Mouse (Mus musculus) CH12.LX (cell line): ENCODE data around the gene Wdr4. TPM values are rescaled to one million over a fixed set of nuclear protein-coding genes. Genes with fewer than 3 reads are reported as not detected.

Experiments
- DNase-seq: peaks from one replicate; pipeline ENCODE4 v3.0.0-alpha.2; 2013; ENCODE audit errors: extremely low read depth
- H3K27ac ChIP-seq: 2 replicates; pipeline ENCODE4 v1.5.1; 2012; ENCODE audit warnings: low read depth, mild to moderate bottlenecking, control low read depth, moderate library complexity; ENCODE audit not compliant: insufficient read depth
- H3K27me3 ChIP-seq: replicated peaks from 2 replicates; pipeline ENCODE3; 2012; ENCODE audit warnings: inconsistent platforms
- H3K36me3 ChIP-seq, 2 experiments: replicated peaks in 1 of 2; 2 replicates each; pipeline versions ENCODE3 to v1.6.1; 2012; ENCODE audit warnings: inconsistent platforms in 1 of 2, low read length in 1 of 2, mild to moderate bottlenecking in 1 of 2, mixed read lengths in 1 of 2, moderate library complexity in 1 of 2; ENCODE audit not compliant: control insufficient read depth in 1 of 2, insufficient read depth in 1 of 2
- H3K4me1 ChIP-seq, 2 experiments: 2 replicates each; pipeline ENCODE4 v1.6.1; 2012; ENCODE audit warnings: inconsistent platforms in 1 of 2, moderate library complexity in 1 of 2; ENCODE audit not compliant: insufficient read depth in 2 of 2, control insufficient read depth in 1 of 2
- H3K4me2 ChIP-seq: 2 replicates; pipeline ENCODE4 v1.6.1; 2012; ENCODE audit warnings: low read depth, mild to moderate bottlenecking, control low read depth; ENCODE audit not compliant: poor library complexity, insufficient read depth, severe bottlenecking
- H3K4me3 ChIP-seq, 3 experiments: fragments of 150-350 bp in 1 of 3; sonication (generic) in 1 of 3; replicated peaks in 1 of 3; 2 replicates each; pipeline versions ENCODE3 to v1.5.1; 2011 to 2012; ENCODE audit warnings: low read depth in 2 of 3, low read length in 2 of 3, mild to moderate bottlenecking in 2 of 3, moderate library complexity in 2 of 3, control low read depth in 1 of 3, improper control_type of control experiment in 1 of 3, inconsistent platforms in 1 of 3, mixed read lengths in 1 of 3; ENCODE audit not compliant: poor library complexity in 1 of 3
- H3K79me2 ChIP-seq: replicated peaks from 2 replicates; pipeline ENCODE4 v1.6.1; 2012; ENCODE audit warnings: mild to moderate bottlenecking, moderate library complexity; ENCODE audit not compliant: control insufficient read depth, poor library complexity, insufficient read depth, severe bottlenecking; ENCODE audit errors: extremely low read depth
- H3K9ac ChIP-seq: 2 replicates; pipeline ENCODE4 v1.6.1; 2012; ENCODE audit warnings: low read depth, mild to moderate bottlenecking, control low read depth, moderate library complexity; ENCODE audit not compliant: insufficient read depth
- H3K9me3 ChIP-seq: replicated peaks from 2 replicates; pipeline ENCODE3; 2012; ENCODE audit warnings: low read length, inconsistent platforms, mixed read lengths
- CHD2 ChIP-seq: IDR thresholded peaks from 2 replicates; pipeline ENCODE4 v1.6.1; 2011; ENCODE audit warnings: low read length, improper control_type of control experiment
- E2F4 ChIP-seq: IDR thresholded peaks from 2 replicates; pipeline ENCODE4 v1.6.1; 2011; ENCODE audit warnings: low read depth, low read length, improper control_type of control experiment; ENCODE audit not compliant: insufficient replicate concordance
- ELF1 ChIP-seq: IDR thresholded peaks from 2 replicates; pipeline ENCODE4 v1.6.1; 2014; ENCODE audit warnings: low read depth, mild to moderate bottlenecking, inconsistent platforms, low read length, improper control_type of control experiment
- ETS1 ChIP-seq: conservative IDR thresholded peaks from 2 replicates; pipeline ENCODE4 v1.6.1; 2012; ENCODE audit warnings: low read depth, mild to moderate bottlenecking, inconsistent platforms, low read length, improper control_type of control experiment, moderate library complexity
- GABPA ChIP-seq: IDR thresholded peaks from 2 replicates; pipeline ENCODE4 v1.6.1; 2012; ENCODE audit warnings: low read depth, low read length, improper control_type of control experiment, inconsistent platforms; ENCODE audit not compliant: insufficient replicate concordance
- KAT2A ChIP-seq: IDR thresholded peaks from 2 replicates; pipeline ENCODE4 v1.6.1; 2012; ENCODE audit warnings: low read length, improper control_type of control experiment, inconsistent platforms; ENCODE audit not compliant: insufficient replicate concordance
- MAFK ChIP-seq: IDR thresholded peaks from 2 replicates; pipeline ENCODE4 v1.6.1; 2011; ENCODE audit warnings: low read length, improper control_type of control experiment; ENCODE audit not compliant: insufficient replicate concordance
- MXI1 ChIP-seq: IDR thresholded peaks from 2 replicates; pipeline ENCODE4 v1.6.1; 2011; ENCODE audit warnings: mild to moderate bottlenecking, low read depth, low read length, improper control_type of control experiment
- NELFE ChIP-seq: IDR thresholded peaks from 2 replicates; pipeline ENCODE4 v1.6.1; 2011; ENCODE audit warnings: low read depth, low read length, improper control_type of control experiment
- POLR2A ChIP-seq: IDR thresholded peaks from 2 replicates; pipeline ENCODE4 v1.6.1; 2011; ENCODE audit warnings: low read depth, mild to moderate bottlenecking, improper control_type of control experiment, low read length
- POLR2AphosphoS2 ChIP-seq: IDR thresholded peaks from 2 replicates; pipeline ENCODE4 v1.6.1; 2011; ENCODE audit warnings: low read depth, low read length, improper control_type of control experiment
- RCOR1 ChIP-seq: conservative IDR thresholded peaks from 2 replicates; pipeline ENCODE4 v1.6.1; 2012; ENCODE audit warnings: low read depth, mild to moderate bottlenecking, inconsistent platforms, low read length, improper control_type of control experiment
- SIN3A ChIP-seq: IDR thresholded peaks from 2 replicates; pipeline ENCODE4 v1.6.1; 2012; ENCODE audit warnings: low read length, improper control_type of control experiment, inconsistent platforms
- TCF12 ChIP-seq: IDR thresholded peaks from 2 replicates; pipeline ENCODE4 v1.6.1; 2014; ENCODE audit warnings: low read depth, mild to moderate bottlenecking, inconsistent platforms, low read length, improper control_type of control experiment
- USF1 ChIP-seq: IDR thresholded peaks from 2 replicates; pipeline ENCODE4 v1.6.1; 2014; ENCODE audit warnings: low read depth, mild to moderate bottlenecking, inconsistent platforms, low read length, improper control_type of control experiment
- USF2 ChIP-seq: conservative IDR thresholded peaks from 2 replicates; pipeline ENCODE4 v1.6.1; 2011; ENCODE audit warnings: low read depth, low read length, improper control_type of control experiment
- ZC3H11A ChIP-seq: IDR thresholded peaks from 2 replicates; pipeline ENCODE4 v1.6.1; 2012; ENCODE audit warnings: low read depth, mild to moderate bottlenecking, inconsistent platforms, low read length, improper control_type of control experiment
- ZKSCAN1 ChIP-seq: IDR thresholded peaks from 2 replicates; pipeline ENCODE4 v1.6.1; 2012; ENCODE audit warnings: low read depth, inconsistent platforms, low read length, improper control_type of control experiment, borderline replicate concordance
- ZNF384 ChIP-seq: IDR thresholded peaks from 2 replicates; pipeline ENCODE4 v1.6.1; 2012; ENCODE audit warnings: low read depth, low read length, improper control_type of control experiment, inconsistent platforms
- dilution Hi-C: fragments of 300-500 bp; cut with MboI; formaldehyde crosslinking; loops from 2 replicates; pipeline ENCODE4 v1.14.3; 2020; ENCODE audit warnings: low sequenced_read_pairs; ENCODE audit not compliant: extremely low pct_unique_long_range_greater_than_20kb, extremely low pct_ligation_motif_present
- in situ Hi-C: fragments of 300-500 bp; cut with MboI; formaldehyde crosslinking; loops from 3 replicates; pipeline ENCODE4 v1.14.3; 2019; ENCODE audit warnings: low sequenced_read_pairs, low pct_ligation_motif_present, low pct_unique_long_range_greater_than_20kb, mixed read lengths
- polyA plus RNA-seq: library from polyadenylated mRNA; unstranded; fragments of >175 nt; gene quantifications from 2 replicates; pipeline ENCODE4 v1.2.1, GENCODE M21; 2012; ENCODE audit warnings: low read depth; ENCODE audit not compliant: insufficient read length
- total RNA-seq, 2 experiments: library from RNA; depleted of rRNA; stranded (reverse); fragments of 300-350 nt in 1 of 2; fragments of >200 nt in 1 of 2; gene quantifications; 2 replicates each; pipeline ENCODE4 v1.2.3; 2012 to 2014

Gene Wdr4
- total and polyA plus RNA-seq, 3 experiments = 48.3 to 56.2 (median 51.4) TPM

DNA sequence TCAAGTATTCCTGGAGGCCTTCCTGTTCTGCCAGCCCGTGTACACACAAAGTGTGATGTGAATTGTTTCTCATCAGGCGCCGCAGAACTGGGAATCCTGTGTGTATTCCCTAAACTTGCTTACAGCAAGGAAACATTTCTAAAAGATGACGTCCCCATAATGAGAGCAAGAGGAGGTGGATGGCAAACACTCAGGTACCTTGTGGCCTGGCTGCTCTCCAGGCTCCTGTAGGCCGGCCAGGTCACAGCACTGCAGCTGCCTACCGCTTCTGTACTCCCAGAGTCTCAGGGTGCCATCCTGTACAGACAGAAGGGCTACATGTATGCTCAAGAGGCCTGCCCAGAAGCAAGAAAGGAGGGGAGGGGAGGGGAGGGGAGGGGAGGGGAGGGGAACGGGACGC lies 19.4 kb downstream of the Wdr4 start:
- TF ChIP-seq KAT2A = no peak
- no peak for TF ChIP-seq MXI1
- TF ChIP-seq TCF12 = no peak
- no peak for TF ChIP-seq ETS1
- TF ChIP-seq MAFK = no peak
- TF ChIP-seq SIN3A = no peak
- no peak for TF ChIP-seq ZC3H11A
- no peak for TF ChIP-seq USF2
- TF ChIP-seq, all 38 proteins: peak for 0
- dilution Hi-C loops = no loop called here
- Histone ChIP-seq H3K4me2 (no peak overlapping the region), H3K4me3 (no peak overlapping the region), H3K4me1 (no peaks in the 10 kb centered on the region), H3K9me3 (no peaks in the 10 kb centered on the region), H3K9ac (no peak overlapping the region), H3K27me3 (no peaks in the 10 kb centered on the region), H3K79me2 (no peaks in the 10 kb centered on the region), H3K36me3 (peaks cover 94 to 99% of the 10 kb centered on the region in 2 experiments), H3K27ac (no peak overlapping the region)
- no peak for DNase-seq
- in situ Hi-C loops = no loop called here

- H3K27ac ChIP-seq = no peak overlapping the region
- in situ Hi-C loops = loop anchor here (25.0 kb wide), 1 partner anchor 487 kb away; no protein-coding TSS in a partner anchor
- no peaks in the 10 kb centered on the region for H3K27me3 ChIP-seq
- H3K4me3 ChIP-seq = no peak overlapping the region
- H3K4me2 ChIP-seq = no peak overlapping the region
- dilution Hi-C loops = no loop called here
- TF ChIP-seq USF2 (no peak), ZKSCAN1 (no peak), KAT2A (no peak), USF1 (no peak), ZNF384 (no peak), POLR2A (no peak), MXI1 (no peak), CHD2 (no peak), POLR2AphosphoS2 (no peak), NELFE (no peak), RCOR1 (no peak), GABPA (no peak), E2F4 (no peak), ELF1 (no peak)
- no peaks in the 10 kb centered on the region for H3K4me1 ChIP-seq
- no peak for DNase-seq
- H3K79me2 ChIP-seq = no peaks in the 10 kb centered on the region
- H3K36me3 ChIP-seq = peaks cover 93 to 99% of the 10 kb centered on the region in 2 experiments
- no peak overlapping the region for H3K9ac ChIP-seq
- no peaks in the 10 kb centered on the region for H3K9me3 ChIP-seq
These were observed 20.1 kb downstream of the Wdr4 start for GRCm38 (mm10) chr17:31499725-31500124.
